Mouse (Mus musculus): ENCODE results near the gene Palmd.

Palmd gene

DNA sequence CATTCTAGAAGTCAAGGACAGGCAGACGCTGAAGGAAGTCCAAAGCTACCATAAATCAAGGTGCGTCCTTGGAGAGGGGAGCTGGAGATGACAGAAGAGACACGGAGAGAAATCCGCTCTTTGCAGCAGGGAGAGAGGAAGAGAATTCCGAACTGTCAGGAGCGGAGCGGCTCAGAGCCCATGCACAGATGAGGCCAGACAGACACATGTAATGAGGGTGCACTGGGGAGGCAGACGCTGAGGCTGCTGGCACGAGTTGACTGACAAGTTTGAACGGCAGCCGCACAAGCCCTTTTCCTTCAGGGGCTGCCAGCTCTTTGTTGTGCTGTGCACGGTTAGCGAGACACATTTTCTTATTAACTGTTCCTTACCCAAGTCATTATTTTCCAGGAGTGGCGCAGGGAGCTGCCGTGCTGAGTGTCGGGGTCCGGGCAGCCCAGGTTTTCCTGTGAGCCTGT, at the start of gene Palmd:
Palmd (minus strand) TSS at position 448 of the 458 bp plus-strand sequence.
- DNase-seq (ENCODE audit: low read depth, low spot score) = no peak

DNA sequence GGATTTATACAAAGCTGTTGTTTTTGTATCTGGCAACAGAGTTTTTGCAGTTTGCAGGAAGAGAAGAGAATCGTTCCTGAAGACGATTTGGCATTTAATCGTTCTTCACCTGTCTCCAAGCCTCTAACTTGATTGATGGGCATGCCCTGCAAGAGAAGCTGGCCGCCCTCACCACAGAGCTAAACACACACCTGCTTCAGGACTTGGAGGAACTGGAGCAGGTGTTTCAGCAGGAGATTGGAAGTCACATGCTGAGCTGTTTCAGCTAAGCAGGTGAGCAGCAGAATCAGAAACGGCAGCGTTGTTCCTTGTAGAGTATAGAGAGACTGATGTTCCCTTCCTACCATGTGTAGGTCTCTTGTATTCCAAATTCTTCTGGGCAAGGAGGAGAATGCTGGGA, 41.4 kb upstream of the Palmd start:
- no peak for DNase-seq (ENCODE audit: low read depth, low spot score)

DNA sequence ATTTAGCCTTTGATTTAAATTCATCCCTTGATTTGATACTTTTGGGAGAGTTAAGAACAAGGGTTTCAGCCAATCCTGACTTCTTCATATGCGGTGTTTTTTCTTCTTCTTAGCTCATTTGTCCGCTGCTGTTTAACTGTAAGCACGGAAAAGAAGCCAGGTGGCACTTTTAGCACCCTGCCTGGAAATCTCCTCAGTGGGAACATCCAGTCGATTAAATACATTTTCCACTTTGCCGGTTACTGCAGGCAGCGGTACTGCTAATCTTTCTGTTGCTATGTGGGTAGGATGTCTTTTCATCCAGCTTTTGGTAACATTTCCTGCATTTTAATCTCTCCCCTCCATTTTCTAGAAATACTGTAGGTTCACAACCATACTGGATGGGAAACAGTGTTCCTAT, 38.6 kb upstream of the Palmd start:
- no peak for DNase-seq (ENCODE audit: low read depth, low spot score)

DNA sequence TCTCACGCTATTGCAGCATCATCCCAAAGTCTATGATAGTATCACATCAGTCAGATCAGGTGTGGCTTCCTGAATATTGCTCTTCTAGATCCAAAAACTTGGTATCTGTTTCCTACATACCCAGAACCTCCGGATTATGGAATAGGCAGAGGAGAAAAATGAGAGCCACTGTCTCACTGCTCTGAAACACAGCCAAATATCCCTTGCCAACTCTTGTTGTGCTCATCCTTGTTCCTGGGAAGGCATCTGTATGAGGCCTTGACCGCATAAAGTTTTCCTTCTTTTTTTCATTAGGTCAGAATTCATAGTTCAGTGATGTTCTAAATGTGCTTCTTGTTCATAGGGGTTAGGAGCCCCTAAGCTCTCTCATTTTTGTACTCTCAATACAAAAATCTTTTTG, 37.8 kb upstream of the Palmd start:
- DNase-seq (ENCODE audit: low read depth, low spot score) = no peak

DNA sequence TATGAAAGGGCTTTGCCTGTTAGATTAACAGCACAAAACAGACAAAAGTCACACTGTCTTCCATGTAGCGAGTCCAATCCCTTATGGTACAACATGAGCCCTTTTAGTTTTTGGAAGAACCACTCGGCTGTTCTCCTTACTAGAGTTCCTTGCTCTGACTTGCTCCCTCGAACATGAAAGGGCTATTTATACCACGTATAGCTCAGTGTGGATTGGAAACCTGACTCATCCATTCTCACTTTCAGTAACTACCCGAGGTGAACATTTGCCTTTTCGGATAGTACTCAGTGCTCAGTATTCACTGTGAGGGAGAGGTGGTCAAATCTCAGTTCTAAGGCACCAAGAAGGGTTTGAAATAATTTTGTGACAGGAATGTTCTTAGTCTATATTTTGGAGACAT, 34.6 kb upstream of the Palmd start:
- no peak for DNase-seq (ENCODE audit: low read depth, low spot score)

DNA sequence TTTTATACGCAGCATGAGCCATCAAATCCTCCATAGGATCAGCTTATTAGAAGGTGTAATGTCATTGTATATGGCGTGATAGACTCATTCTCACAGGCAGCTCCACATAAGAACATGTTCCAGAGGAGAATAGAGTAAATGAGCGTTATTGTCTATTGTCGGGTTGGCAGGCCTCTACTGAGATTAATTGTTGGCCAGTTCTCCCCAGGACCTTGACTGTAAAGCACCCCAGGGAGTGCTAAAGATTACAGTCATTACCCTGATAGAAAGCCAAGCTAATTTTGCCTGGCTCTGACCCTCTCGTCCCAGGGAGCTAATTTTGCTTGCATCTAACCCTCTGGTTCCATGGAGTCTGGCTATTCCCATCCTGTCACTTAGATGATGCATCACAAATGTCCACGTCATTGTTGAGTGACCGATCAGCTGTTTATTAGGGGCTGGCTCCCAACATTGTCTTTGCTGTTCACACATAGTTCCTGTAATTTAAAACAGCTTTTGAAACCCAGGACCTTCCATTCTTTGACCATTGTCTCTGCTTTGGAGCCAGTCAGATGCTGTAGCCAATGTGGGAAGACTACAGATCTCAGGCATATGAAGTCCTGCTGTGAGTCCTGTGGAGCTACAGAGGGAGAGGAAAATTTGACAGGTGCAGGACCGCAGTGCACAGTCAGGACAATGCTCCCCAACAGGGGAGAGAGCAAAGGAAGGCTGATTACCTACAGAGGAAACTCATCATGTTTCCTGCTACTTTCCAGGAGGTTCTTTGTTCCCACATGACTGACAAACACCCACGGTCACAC, 33.1 kb upstream of the Palmd start:
- DNase-seq (ENCODE audit: low read depth, low spot score) = no peak

DNA sequence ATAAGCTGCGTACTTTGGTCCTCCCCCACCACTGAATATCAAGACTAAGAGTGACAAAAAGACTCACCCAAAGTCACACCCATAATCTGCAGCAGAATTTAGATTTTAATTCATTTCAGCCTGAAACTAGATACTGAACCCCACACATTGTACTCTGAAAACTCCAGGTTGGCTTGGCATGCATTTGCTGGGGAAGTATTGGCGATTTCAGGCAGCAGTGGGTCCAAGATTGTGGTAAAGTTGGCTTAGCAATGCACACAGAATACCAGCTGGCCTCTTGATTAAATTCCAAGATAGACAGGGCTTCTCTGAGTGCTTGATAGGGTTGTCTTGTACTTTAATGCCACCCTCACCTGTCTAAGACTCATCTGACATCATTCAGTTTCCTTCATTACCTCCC, 24.2 kb upstream of the Palmd start:
- DNase-seq (ENCODE audit: low read depth, low spot score) = no peak

DNA sequence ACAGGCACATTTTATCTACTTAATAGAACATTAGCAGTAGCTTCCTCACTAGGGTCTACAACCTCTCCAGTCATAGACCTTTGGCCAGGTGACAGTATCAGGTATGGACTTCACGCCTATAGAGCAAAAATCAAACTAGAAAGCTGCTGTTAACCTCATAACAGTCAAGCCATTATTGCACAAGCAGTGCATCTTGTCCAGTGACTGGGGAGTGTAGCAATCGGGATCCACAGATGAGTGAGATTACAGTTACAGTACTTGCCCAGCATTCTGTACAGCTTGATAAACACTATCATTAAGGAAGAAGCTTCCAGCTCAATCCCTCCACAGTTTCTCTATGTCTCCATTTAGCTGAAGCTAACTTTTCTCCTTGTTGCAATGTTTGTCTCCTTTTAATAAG, 22.4 kb upstream of the Palmd start:
- DNase-seq (ENCODE audit: low read depth, low spot score) = no peak

DNA sequence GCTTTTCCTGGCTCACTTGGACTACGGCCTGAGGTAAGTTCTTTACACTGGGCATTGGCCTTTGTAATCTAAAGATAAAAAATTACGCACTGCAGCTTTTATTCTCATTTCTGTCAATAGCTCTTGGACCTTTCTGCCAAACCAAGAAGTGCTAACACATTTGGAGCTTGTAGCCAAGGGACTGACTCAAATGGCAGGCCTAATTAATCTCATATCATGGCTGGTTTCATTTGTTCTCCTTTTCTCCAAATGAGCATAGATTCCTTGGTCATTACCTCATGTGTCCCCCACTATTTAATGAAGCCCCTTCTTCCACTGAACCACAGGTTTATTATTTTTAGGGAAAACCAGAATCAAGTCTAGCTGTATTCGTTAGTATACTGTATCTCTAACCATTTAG, 19.4 kb upstream of the Palmd start:
- no peak for DNase-seq (ENCODE audit: low read depth, low spot score)

DNA sequence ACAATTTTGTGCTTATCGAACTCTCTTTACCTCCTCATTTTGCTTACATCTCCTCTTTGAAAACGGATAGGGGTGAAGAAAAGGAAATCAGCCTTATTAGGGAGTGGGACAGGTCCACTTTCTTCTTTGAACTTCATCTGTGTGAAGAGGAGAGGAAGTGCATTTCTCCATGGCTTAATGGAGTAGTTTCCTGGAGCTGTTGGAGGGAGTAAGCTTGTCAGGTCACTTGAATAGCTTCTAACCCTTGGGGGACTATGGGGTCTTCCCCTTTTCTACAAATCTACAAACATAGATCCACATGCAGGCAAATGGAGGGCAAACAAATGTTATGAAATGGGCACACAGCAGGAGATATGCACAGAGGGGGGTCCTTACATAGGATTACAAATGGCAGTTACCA, 17.7 kb upstream of the Palmd start:
- no peak for DNase-seq (ENCODE audit: low read depth, low spot score)

DNA sequence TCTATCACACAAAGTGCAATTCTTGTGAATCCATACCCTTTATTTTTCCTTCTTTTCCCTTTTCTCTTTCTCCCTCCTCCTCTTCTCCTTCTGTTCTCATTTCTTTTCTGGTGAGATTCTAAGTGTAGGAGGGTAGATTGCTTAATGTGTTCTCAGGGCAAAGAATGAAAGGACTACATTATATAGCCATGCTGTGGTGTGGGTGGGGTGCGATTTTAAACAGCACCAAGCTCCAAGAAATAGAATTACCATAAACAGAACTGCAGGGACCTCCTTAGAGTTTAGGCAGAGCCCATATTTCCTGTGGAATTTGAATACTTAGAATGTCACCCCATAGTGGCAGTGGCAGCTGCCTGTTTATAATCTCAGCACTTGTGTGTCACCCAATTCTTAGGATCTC, 17.0 kb upstream of the Palmd start:
- DNase-seq (ENCODE audit: low read depth, low spot score) = no peak

DNA sequence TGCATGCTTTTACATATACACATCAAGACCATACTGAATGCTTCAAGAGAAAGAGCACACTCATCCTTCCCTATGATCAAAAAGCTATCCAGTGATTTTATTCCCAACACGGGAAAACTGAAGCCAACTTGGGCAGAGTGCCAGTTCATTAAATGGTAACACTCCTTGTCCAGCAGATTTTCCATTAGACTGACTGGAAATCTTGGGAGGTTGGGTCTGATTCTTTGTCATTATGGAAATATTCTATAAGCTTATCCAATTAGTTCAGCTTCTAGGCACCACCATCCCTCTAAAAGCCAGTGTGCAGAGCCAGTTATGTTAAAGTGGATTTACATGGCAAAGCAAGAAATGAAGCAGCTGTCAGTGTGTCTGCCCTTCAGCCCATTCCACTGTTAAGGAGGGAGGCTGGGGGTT, 16.3 kb upstream of the Palmd start:
- no peak for DNase-seq (ENCODE audit: low read depth, low spot score)

DNA sequence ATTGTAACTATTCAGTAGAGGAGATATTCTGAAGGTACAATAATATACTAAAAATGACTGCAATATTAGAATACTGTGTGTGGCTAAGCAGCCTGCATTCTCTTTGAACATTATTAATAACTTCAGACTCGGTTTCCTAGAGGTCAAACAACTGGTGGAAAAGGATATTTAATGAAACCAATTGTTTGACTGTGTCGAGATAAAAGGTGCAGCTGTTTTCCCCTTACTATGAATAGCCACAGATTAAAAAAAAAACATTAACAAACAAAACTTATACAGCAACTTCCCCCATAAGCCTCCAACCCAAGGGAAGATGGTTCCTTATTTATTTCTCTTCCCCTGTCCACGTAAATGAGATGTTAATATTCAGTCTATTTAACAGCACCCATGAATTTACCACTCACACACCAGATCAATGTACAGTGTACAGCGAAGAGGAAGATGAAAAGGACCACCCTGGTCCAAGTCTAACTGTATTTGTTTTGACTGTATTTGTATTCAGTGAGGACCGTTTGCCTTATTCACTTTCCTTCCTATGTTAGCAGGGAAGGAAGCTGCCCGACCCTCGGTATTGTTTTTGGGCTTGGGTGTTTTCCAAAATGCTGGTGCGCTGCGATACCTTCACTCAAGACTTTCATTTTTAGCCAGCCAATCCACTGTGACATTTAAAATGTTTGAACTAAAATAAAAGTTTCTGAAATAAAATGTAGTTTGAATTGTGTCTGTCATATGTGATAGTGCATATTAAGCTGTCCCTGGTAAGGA, 13.2 kb upstream of the Palmd start:
- DNase-seq (ENCODE audit: low read depth, low spot score) = no peak

DNA sequence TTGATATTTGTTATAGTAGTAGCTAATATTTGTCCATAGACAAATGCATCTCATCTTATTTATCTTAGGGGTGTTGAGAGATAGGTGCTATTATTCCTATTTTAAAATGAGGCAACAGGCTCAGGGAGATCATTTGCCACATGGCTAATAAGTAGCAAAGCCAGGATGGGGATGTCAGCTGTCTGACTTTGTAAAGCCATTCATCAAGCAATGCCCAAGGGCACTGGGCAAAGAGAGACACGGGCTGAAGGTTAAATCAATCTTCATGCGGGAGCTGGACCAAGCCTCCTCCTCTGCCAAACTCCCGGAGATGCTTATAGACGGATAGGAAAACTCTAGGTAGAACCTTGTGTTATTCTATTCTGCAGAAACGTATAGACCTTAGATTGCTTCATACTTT, 999 bp upstream of the Palmd start:
- DNase-seq (ENCODE audit: low read depth, low spot score) = no peak

DNA sequence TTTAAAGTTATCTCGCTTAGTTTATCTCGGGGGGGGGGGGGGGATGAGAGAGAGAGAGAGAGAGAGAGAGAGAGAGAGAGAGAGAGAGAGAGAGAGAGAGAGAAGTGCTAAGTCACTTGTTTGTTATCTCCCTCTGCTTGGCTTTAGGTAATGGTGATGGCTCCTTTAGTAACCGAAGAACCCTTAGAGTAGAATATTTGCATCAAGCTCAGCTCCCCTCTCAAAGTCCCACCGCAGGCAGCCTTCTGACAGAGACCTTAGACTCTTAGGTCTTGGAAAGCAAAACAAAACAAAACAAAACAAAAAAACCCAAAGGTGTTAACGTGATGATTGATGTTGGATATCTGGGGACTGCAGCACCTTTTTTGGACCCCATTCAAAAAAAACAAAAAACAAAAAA, 216 bp upstream of the Palmd start:
- no peak for DNase-seq (ENCODE audit: low read depth, low spot score)

DNA sequence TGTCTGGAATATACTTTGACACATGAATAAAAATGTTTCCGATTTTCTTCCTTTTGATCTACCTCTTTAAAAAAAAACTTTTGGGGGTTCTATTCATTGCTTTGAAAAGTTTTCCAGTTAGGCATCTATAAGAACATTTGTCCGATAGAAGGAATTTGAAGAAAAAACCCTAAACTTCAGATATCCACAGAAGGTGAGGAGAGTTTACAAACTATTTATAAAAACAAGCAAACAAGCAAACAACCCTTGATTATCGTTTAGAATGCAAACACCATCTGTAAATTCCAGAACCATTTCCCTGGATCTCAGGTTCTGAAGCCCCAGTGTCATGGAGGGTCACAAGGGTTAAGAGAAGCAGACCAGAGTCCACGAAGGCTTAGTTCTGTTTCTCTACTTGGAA, 820 bp downstream of the Palmd start, which contains the start of gene 4930455H04Rik:
4930455H04Rik (plus strand) TSS at position 301 of the 400 bp plus-strand sequence.
- DNase-seq (ENCODE audit: low read depth, low spot score) = no peak

DNA sequence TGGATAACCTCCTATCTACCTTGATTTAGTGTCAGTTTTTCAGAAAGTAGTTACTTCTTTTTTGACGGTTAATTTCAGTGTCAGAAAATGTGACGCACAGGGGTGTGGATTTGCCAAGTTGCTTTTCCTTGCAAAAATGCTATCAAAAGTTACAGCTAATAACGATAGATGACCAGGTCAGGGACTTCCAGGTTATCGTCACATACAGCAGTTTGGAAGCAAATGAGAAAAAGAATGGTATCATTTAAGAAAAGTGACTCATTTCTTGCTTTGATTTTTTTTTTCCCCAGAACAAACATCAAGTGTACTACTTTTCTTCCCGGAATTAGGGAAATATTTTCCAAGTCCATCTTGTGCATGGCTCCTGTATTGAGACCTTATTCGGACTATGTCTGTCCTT, 1.4 kb downstream of the Palmd start:
- DNase-seq (ENCODE audit: low read depth, low spot score) = no peak

DNA sequence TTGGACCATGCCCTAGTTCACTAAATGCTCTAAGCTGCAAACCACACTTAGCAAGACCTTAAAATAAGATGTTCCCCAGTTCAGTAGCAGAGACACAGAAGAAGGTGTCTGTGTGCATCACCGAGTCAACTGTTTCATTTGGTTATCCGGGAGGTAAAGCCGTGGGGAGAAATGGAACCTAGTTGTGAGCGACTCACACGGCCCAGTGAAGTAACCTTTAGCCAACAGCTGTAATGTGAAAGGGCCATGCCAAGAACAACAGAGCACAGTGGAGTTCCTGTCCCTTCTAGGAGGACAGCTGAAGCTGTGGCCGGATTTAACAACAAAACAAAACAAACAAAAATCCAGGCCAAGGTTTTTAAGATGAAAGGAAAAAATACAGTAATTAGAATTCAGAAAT, 2.0 kb downstream of the Palmd start:
- no peak for DNase-seq (ENCODE audit: low read depth, low spot score)

DNA sequence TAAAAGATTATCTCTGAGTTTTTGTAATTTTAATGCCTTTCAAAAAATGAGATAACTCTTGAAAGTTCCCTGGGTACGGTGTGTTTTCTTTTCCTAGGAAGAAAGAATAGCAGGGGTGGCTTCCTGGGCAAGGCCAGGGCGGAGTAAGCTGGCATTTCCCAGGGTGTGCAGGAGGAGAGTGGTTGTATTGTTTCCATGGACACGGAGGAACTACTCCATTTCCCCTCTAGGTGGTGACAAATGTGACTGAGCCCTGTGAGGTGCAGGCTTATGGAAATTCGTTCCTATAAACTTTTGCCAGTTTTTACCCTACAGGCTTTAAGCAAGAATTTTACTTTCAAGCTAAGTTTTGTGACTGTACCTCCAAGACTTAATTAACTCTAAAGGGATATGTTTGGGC, 2.6 kb downstream of the Palmd start:
- DNase-seq (ENCODE audit: low read depth, low spot score) = no peak

DNA sequence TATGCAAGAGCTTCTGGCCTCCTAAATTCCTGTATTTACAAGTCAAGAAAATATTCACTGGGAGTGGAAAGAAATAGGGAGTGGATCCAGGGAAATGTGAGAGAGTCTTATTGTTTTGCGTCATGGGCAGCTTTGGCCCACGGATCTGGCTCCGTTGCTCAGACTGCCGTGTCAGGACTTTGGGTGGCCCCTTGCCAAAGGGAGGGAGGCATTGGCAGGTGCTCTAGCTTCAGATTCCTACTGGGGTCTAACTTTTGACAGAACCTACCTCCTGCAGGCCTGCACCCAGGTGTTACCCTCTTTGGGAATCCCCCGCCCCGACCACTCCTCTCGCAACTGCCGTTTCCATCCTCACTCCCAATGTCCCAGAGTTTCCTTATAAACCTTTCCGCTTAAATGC, 4.4 kb downstream of the Palmd start:
- no peak for DNase-seq (ENCODE audit: low read depth, low spot score)

DNA sequence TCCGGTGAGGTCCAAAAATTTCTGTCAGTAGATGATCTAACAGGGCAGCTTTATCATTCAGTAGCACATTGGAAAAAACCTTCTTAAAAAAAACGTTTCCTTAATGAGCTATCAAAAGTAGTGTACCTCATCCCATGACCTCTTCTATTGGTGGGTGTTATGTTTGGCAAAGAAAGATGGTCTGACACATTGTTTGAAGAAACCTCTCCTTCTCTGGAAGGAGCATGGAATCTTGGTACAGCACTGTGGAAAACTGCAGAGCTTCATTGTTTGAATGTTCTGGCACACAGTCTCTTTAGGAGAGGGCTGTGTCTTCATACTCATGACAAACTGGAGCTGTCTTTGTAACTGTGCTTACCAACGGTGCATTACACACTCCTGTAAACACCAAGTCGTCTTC, 5.6 kb downstream of the Palmd start:
- DNase-seq (ENCODE audit: low read depth, low spot score) = no peak

DNA sequence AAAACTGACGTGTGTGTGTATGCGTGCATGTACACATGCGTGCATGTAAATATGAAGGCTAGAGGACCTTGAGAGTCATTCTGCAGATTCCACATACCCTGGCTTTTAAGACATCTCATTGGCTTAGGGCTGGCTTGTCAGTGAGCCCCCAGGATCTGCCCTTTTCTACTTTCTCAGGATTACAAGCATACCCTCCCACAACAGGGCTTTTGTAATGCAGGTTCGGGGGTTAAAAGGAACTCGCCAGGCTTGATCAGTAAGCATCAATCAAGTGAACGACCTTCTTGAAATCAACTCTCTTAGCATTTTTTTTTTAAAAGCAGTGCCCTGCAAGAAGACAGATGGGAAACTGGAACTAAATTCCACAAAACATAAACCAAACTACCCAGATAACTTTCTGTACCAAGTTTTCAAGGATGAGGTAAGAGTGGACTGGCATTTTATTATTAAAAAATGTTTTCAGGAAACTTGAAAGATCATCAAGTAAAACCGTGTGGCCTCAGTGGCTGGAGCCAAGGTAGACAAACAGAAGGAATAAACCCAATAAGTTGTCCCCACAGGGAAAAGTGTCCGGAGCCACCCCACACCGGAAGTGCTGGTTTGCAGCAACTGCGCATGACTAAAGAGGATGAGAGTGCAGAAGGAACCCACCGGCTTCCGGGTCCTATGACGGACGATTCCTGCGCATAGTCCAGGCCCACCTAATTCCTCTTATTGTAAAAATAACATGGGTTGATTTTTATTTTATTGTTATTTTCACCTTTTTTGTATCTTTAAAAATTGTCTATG, 7.2 kb downstream of the Palmd start:
- no peak for DNase-seq (ENCODE audit: low read depth, low spot score)
